9 mouse cellular contexts compared by ENCODE assay signal in genomic region chr4:152286887-152287286, GRCm38 (mm10). TPM values are rescaled to one million over a fixed set of nuclear protein-coding genes. Genes with fewer than 3 reads are reported as not detected.
A peak's percentile ranks its signal among the peaks of the same experiment; 100 is the strongest.
DNase-seq lines count a peak whose midpoint lies in the region; ATAC-seq lines count a peak whose summit lies in the region.
"Had no signal": no experiment of that assay in that cellular context is flagged by ENCODE, and none has a peak within 500 bp of the region (broad histone marks: within the 10 kb centered on the region; RNA-seq: fewer than 3 reads in every experiment).

No protein-coding gene starts in this region.

- H3K4me2 ChIP-seq in liver, embryonic 12.5 days = no peak overlapping the region
- peak overlapping the region; percentile 53 for H3K4me2 ChIP-seq in midbrain, embryonic 12.5 days (replicated peaks)

- H3K4me1 ChIP-seq in liver, embryonic 12.5 days = peaks cover 31% of the 10 kb centered on the region
- peaks cover 64% of the 10 kb centered on the region for H3K4me1 ChIP-seq in midbrain, embryonic 12.5 days

- no peak for ATAC-seq in liver, embryonic 12.5 days
- ATAC-seq in midbrain, embryonic 12.5 days (ENCODE audit: low FRiP score, low read depth) = no peak

- H3K4me3 ChIP-seq in liver, embryonic 12.5 days = no peak overlapping the region
- peak overlapping the region; percentile 27 for H3K4me3 ChIP-seq in midbrain, embryonic 12.5 days

- H3K9me3 ChIP-seq in liver, embryonic 12.5 days (replicated peaks) = 0 out of 2 replicates have a peak, but pooled peaks cover 3% of the 10 kb centered on the region
- H3K9me3 ChIP-seq in midbrain, embryonic 12.5 days = no peaks in the 10 kb centered on the region

- peak; percentile 68 for DNase-seq in liver
- DNase-seq in c-Kit-positive CD71-positive TER-119-negative erythroid progenitor cells, embryonic 14.5 days (ENCODE audit: low read depth) = peak; percentile 48
- DNase-seq in gastrocnemius, postnatal 25 days = peak; percentile 38
- DNase-seq in kidney, postnatal 10 days = peak; percentile 92
- DNase-seq in thymus, postnatal 10 days (ENCODE audit: low spot score in 2 of 2) = peak; percentile 25 to 69
- no peak for DNase-seq in T-cell, adult 2 months (ENCODE audit: low spot score)

- WGBS in liver, embryonic 12.5 days (ENCODE audit: insufficient replicate concordance) = 9% methylated on average over 26 of the region's 26 CpGs
- 4% methylated on average over 26 of the region's 26 CpGs for WGBS in midbrain, embryonic 12.5 days

- no peak overlapping the region for H3K9ac ChIP-seq in liver, embryonic 12.5 days
- peak overlapping the region; percentile 37 for H3K9ac ChIP-seq in midbrain, embryonic 12.5 days (replicated peaks)

- no peak overlapping the region for H3K27ac ChIP-seq in liver, embryonic 12.5 days
- H3K27ac ChIP-seq in midbrain, embryonic 12.5 days (replicated peaks) = no peak overlapping the region

- H3K36me3 ChIP-seq in liver, embryonic 12.5 days = no peaks in the 10 kb centered on the region
- no peaks in the 10 kb centered on the region for H3K36me3 ChIP-seq in midbrain, embryonic 12.5 days

- peaks cover 96% of the 10 kb centered on the region for H3K27me3 ChIP-seq in liver, embryonic 12.5 days (replicated peaks)
- peaks cover 97% of the 10 kb centered on the region for H3K27me3 ChIP-seq in midbrain, embryonic 12.5 days

RNA-seq across cellular contexts. Expression of gene Hes3, which starts 4.6 kb away (rescaled TPM):
- not detected in 2 replicates for polyA plus RNA-seq in liver, embryonic 12.5 days (2016; fragmentation: Nextera tagmentation; extraction: Ambion mirVana)
- total RNA-seq in gastrocnemius, postnatal 25 days (2021) = not detected
- 4.0 and 5.2 TPM in 2 replicates for polyA plus RNA-seq in midbrain, embryonic 12.5 days (2016; fragmentation: Nextera tagmentation; extraction: Ambion mirVana)
- polyA plus RNA-seq: large intestine, adult 2 months had no signal

RNA-seq across cellular contexts. Expression of gene Icmt, which starts 10.1 kb away (rescaled TPM):
- 11.8 and 14.4 TPM in 2 replicates for polyA plus RNA-seq in liver, embryonic 12.5 days (2016; fragmentation: Nextera tagmentation; extraction: Ambion mirVana)
- total RNA-seq in gastrocnemius, postnatal 25 days (2021) = 10 to 100 TPM; 16.5 to 16.8 TPM
- 22.6 and 24.5 TPM in 2 replicates for polyA plus RNA-seq in midbrain, embryonic 12.5 days (2016; fragmentation: Nextera tagmentation; extraction: Ambion mirVana)

RNA-seq across cellular contexts. Expression of gene Gpr153, which starts 12.9 kb away (rescaled TPM):
- polyA plus RNA-seq in liver, embryonic 12.5 days (2016; fragmentation: Nextera tagmentation; extraction: Ambion mirVana) = 2.1 and 2.4 TPM in 2 replicates
- 10 to 100 TPM in 1 of 2 experiments, 1 to 10 TPM in 1; 9.9 to 11.0 TPM for total RNA-seq in gastrocnemius, postnatal 25 days (2021)
- polyA plus RNA-seq in midbrain, embryonic 12.5 days (2016; fragmentation: Nextera tagmentation; extraction: Ambion mirVana) = 12.3 and 15.4 TPM in 2 replicates

RNA-seq across cellular contexts. Expression of gene Rnf207, which starts 31.9 kb away (rescaled TPM):
- polyA plus RNA-seq in liver, embryonic 12.5 days (2016; fragmentation: Nextera tagmentation; extraction: Ambion mirVana) = 0.26 and 0.42 TPM in 2 replicates
- total RNA-seq in gastrocnemius, postnatal 25 days (2021) = not detected
- polyA plus RNA-seq in midbrain, embryonic 12.5 days (2016; fragmentation: Nextera tagmentation; extraction: Ambion mirVana) = 2.7 and 2.8 TPM in 2 replicates

RNA-seq across cellular contexts. Expression of gene Rpl22, which starts 38.7 kb away (rescaled TPM):
- polyA plus RNA-seq in liver, embryonic 12.5 days (2016; fragmentation: Nextera tagmentation; extraction: Ambion mirVana) = 385 and 404 TPM in 2 replicates
- total RNA-seq in gastrocnemius, postnatal 25 days (2021) = 100 to 1,000 TPM; 194 to 222 TPM
- 264 and 283 TPM in 2 replicates for polyA plus RNA-seq in midbrain, embryonic 12.5 days (2016; fragmentation: Nextera tagmentation; extraction: Ambion mirVana)
